Mouse (Mus musculus) forebrain, embryonic 15.5 days (tissue): Measurements from ENCODE around the gene Rnls. TPM values are rescaled to one million over a fixed set of nuclear protein-coding genes. Genes with fewer than 3 reads are reported as not detected.

Experiments
- ATAC-seq: fragments of 200-750 bp; cut with Nextera tagmentation; replicated peaks from 2 replicates; pipeline ENCODE4 v1.8.0; 2017; ENCODE audit warnings: mild to moderate bottlenecking, moderate TSS enrichment, moderate library complexity
- H3K27ac ChIP-seq: fragments of 300-500 bp; sonication (generic); replicated peaks from 2 replicates; pipeline ENCODE4 v1.5.1; 2015; ENCODE audit warnings: mild to moderate bottlenecking, inconsistent platforms
- H3K27me3 ChIP-seq: fragments of 300-500 bp; sonication (generic); 2 replicates; pipeline ENCODE4 v1.6.1; 2015; ENCODE audit warnings: inconsistent platforms
- H3K36me3 ChIP-seq: fragments of 300-500 bp; sonication (generic); 2 replicates; pipeline ENCODE4 v1.6.1; 2015; ENCODE audit warnings: mild to moderate bottlenecking, inconsistent platforms
- H3K4me1 ChIP-seq: fragments of 300-500 bp; sonication (generic); 2 replicates; pipeline ENCODE4 v1.6.1; 2015; ENCODE audit warnings: inconsistent platforms
- H3K4me2 ChIP-seq: fragments of 300-500 bp; sonication (generic); replicated peaks from 2 replicates; pipeline ENCODE4 v1.6.1; 2015; ENCODE audit warnings: mild to moderate bottlenecking, inconsistent platforms
- H3K4me3 ChIP-seq: fragments of 300-500 bp; sonication (generic); 2 replicates; pipeline ENCODE4 v1.5.1; 2015; ENCODE audit warnings: mild to moderate bottlenecking, inconsistent platforms
- H3K9ac ChIP-seq: fragments of 300-500 bp; sonication (generic); replicated peaks from 2 replicates; pipeline ENCODE4 v1.6.1; 2015; ENCODE audit warnings: mild to moderate bottlenecking, inconsistent platforms
- H3K9me3 ChIP-seq: fragments of 300-500 bp; sonication (generic); 2 replicates; pipeline ENCODE4 v1.6.1; 2016; ENCODE audit warnings: inconsistent platforms
- WGBS: fragments of 180-500 bp; shearing (Covaris S2); methylation state at CpG from one replicate; pipeline ENCODE4 v1.1.7; 2015; ENCODE audit warnings: mixed read lengths; 5-methylcytosine and 5-hydroxymethylcytosine counted together
- polyA plus RNA-seq: library from polyadenylated mRNA; unstranded; fragments of >200 nt; fragmentation: Nextera tagmentation; extraction: Ambion mirVana; gene quantifications from 2 replicates; pipeline ENCODE4 v1.2.1, GENCODE M21; 2015

Rnls gene
- polyA plus RNA-seq, 1 experiment from 2014 or later: 8.4 TPM

- no peak overlapping the region for H3K27ac ChIP-seq
- no peak overlapping the region for H3K9ac ChIP-seq
- no peak for ATAC-seq
- H3K27me3 ChIP-seq: no peaks in the 10 kb centered on the region
- H3K4me3 ChIP-seq: no peak overlapping the region
- no peaks in the 10 kb centered on the region for H3K9me3 ChIP-seq
- WGBS: 90% methylated on average over 17 of the region's 17 CpGs
- no peak overlapping the region for H3K4me2 ChIP-seq
- no peaks in the 10 kb centered on the region for H3K4me1 ChIP-seq
- H3K36me3 ChIP-seq: no peaks in the 10 kb centered on the region
Measured at GRCm38 (mm10) chr19:33167528-33168264, 224.4 kb downstream of the Rnls start.

DNA sequence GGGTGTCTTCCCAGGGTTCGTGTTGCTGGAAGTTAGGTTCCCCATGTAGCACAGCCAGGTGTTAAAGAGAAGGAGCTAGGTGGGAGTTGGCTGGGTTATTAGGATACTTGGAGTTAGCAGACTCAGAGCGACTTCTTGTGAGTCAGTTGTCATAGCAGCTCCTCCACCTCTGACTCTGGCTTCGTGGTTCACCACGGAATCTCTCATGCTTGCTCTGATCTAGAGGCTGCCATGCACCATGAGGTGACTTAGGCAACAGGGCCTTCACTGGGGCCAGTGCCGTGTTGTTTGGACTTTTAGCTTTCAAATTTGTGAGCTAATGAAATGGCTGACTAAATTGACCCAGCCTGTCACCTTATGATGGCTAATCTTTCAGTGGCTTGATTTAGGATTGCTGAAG, 227.3 kb downstream of the Rnls start:
- no peak for ATAC-seq

GRCm38 (mm10) chr19:33161903-33162302, 230.2 kb downstream of the Rnls start:
- no peak overlapping the region for H3K9ac ChIP-seq
- no peak overlapping the region for H3K27ac ChIP-seq
- H3K27me3 ChIP-seq: no peaks in the 10 kb centered on the region
- no peaks in the 10 kb centered on the region for H3K36me3 ChIP-seq
- no peak overlapping the region for H3K4me2 ChIP-seq
- H3K4me1 ChIP-seq: no peaks in the 10 kb centered on the region
- H3K9me3 ChIP-seq: no peaks in the 10 kb centered on the region
- WGBS: 91% methylated on average over 1 of the region's 1 CpGs
- no peak for ATAC-seq
- H3K4me3 ChIP-seq: no peak overlapping the region

More for the DNA sequence above, 227.3 kb downstream of the Rnls start:
- no peaks in the 10 kb centered on the region for H3K4me1 ChIP-seq
- no peak overlapping the region for H3K9ac ChIP-seq
- H3K4me2 ChIP-seq: no peak overlapping the region
- H3K36me3 ChIP-seq: no peaks in the 10 kb centered on the region
- no peaks in the 10 kb centered on the region for H3K9me3 ChIP-seq
- H3K27ac ChIP-seq: no peak overlapping the region
- H3K4me3 ChIP-seq: no peak overlapping the region
- no peaks in the 10 kb centered on the region for H3K27me3 ChIP-seq
- WGBS: 87% methylated on average over 5 of the region's 5 CpGs

- Histone ChIP-seq H3K4me1 (no peaks in the 10 kb centered on the region), H3K9me3 (no peaks in the 10 kb centered on the region)
- no peak for ATAC-seq
Measured at GRCm38 (mm10) chr19:33159897-33160296, 232.2 kb downstream of the Rnls start.

GRCm38 (mm10) chr19:33159192-33159591, 232.9 kb downstream of the Rnls start:
- Histone ChIP-seq H3K36me3 (no peaks in the 10 kb centered on the region), H3K27me3 (no peaks in the 10 kb centered on the region), H3K27ac (no peak overlapping the region), H3K4me1 (no peaks in the 10 kb centered on the region), H3K9ac (no peak overlapping the region), H3K9me3 (no peaks in the 10 kb centered on the region), H3K4me2 (no peak overlapping the region), H3K4me3 (no peak overlapping the region)
- WGBS: 91% methylated on average over 1 of the region's 1 CpGs
- ATAC-seq: no peak

More at GRCm38 (mm10) chr19:33159897-33160296, 232.2 kb downstream of the Rnls start:
- Histone ChIP-seq H3K9ac (no peak overlapping the region), H3K36me3 (no peaks in the 10 kb centered on the region), H3K27me3 (no peaks in the 10 kb centered on the region), H3K4me2 (no peak overlapping the region), H3K27ac (no peak overlapping the region), H3K4me3 (no peak overlapping the region)
- WGBS: 88% methylated on average over 2 of the region's 2 CpGs

DNA sequence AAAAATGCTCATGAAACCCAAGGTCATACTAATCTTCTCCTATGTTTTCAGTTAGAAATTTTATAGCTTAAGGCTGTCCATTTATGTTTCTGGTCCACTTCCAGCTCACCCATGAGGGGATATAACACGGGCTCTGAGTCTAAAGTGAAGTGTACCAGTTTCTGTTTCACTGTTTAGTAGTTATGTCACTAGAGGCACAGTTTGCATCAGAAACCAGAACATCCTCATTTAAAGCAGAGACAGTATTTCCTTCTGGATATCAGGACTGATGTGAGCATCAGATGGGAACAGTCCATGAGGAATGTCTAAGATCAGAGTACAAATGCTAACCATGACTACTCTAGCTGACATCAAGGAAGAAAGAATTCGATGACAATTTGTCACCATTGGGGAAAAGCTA, 233.9 kb downstream of the Rnls start:
- H3K36me3 ChIP-seq: no peaks in the 10 kb centered on the region

DNA sequence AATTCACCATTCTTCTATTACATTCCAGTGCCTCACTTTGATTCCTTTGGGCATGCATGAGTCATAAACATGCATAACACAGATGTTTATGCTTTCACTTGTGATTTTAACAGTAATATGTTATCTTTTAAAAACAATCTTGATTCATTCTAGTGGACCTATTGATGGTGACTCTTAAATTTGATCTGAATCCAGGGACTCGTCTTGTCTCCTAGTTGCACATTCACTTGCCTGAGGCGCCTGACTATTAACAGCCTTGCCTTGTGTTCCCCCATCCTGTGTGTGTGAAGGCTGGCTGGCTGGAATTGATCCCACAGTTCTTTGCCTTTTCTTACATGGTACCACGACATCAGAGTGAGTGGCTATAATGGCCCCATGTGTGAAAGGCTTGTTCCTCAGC, 243.7 kb downstream of the Rnls start:
- no peak for ATAC-seq
- Histone ChIP-seq H3K36me3 (no peaks in the 10 kb centered on the region), H3K4me2 (no peak overlapping the region), H3K27me3 (no peaks in the 10 kb centered on the region), H3K9ac (no peak overlapping the region), H3K4me1 (no peaks in the 10 kb centered on the region), H3K4me3 (no peak overlapping the region), H3K9me3 (no peaks in the 10 kb centered on the region), H3K27ac (no peak overlapping the region)
- WGBS: 70% methylated on average over 3 of the region's 3 CpGs

More for the DNA sequence above, 233.9 kb downstream of the Rnls start:
- Histone ChIP-seq H3K27ac (no peak overlapping the region), H3K4me3 (no peak overlapping the region), H3K27me3 (no peaks in the 10 kb centered on the region), H3K4me2 (no peak overlapping the region), H3K9ac (no peak overlapping the region), H3K9me3 (no peaks in the 10 kb centered on the region), H3K4me1 (no peaks in the 10 kb centered on the region)
- ATAC-seq: no peak
- WGBS: 93% methylated on average over 2 of the region's 2 CpGs

- Histone ChIP-seq H3K4me2 (no peak overlapping the region), H3K27ac (no peak overlapping the region), H3K9ac (no peak overlapping the region), H3K9me3 (no peaks in the 10 kb centered on the region), H3K4me1 (no peaks in the 10 kb centered on the region), H3K27me3 (no peaks in the 10 kb centered on the region), H3K4me3 (no peak overlapping the region), H3K36me3 (no peaks in the 10 kb centered on the region)
- WGBS: 90% methylated on average over 2 of the region's 2 CpGs
- no peak for ATAC-seq
Measured at GRCm38 (mm10) chr19:33143198-33143597, 248.9 kb downstream of the Rnls start.

DNA sequence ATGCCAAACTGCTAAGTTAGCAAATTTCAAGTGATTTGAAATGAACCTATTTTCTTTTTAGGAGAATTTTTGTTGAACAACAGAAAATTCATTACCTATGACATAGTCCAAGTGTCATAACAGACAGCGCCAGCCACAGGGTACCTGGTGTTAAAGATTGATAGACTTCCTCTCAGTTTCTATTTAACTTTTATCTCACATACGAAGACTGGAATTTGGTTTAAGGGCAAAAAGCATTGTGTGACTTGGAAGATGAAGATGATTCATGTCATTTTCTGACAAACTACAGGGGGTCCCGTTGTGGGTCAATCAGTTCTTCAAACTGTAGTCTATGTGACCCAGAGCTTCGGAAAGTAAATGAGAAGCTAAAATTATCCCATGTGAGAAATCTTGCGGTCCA, 254.8 kb downstream of the Rnls start:
- no peak overlapping the region for H3K4me3 ChIP-seq
- no peak overlapping the region for H3K4me2 ChIP-seq
- no peak overlapping the region for H3K27ac ChIP-seq
- ATAC-seq: no peak
- no peaks in the 10 kb centered on the region for H3K36me3 ChIP-seq
- H3K9ac ChIP-seq: no peak overlapping the region
- WGBS: 93% methylated on average over 5 of the region's 5 CpGs
- H3K4me1 ChIP-seq: no peaks in the 10 kb centered on the region
- no peaks in the 10 kb centered on the region for H3K9me3 ChIP-seq
- no peaks in the 10 kb centered on the region for H3K27me3 ChIP-seq

DNA sequence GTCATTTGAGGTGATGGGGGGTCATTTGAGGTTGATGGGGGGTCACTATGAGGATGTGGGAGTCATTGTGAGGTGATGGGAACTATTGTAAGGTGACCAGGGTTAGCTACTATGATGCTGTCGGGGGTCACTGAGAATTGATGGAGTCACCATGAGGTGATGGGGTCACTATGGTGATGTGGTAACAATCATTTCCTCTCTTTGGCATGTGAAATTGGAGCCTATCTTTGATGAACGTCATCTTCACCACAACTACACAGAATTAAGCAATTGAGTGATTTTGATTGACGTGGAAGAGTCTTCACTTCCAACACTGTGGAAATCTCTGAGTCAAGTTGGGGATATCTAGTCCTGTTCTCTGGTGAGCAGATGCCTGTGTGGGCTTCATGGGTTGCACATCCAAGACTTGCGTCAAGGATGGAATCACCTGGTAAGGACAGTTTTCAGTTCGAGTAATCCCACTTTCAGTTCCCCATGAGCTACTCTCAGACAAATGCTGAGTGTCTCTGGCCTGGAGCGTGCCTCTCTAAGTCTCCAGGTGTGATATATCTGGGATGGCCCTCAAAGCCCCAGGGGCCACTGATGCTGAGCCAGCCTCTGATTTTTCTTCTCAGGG, 269.4 kb downstream of the Rnls start:
- ATAC-seq: no peak
- H3K4me2 ChIP-seq: no peak overlapping the region
- no peak overlapping the region for H3K27ac ChIP-seq
- no peak overlapping the region for H3K9ac ChIP-seq
- H3K9me3 ChIP-seq: no peaks in the 10 kb centered on the region
- WGBS: 90% methylated on average over 6 of the region's 6 CpGs
- no peak overlapping the region for H3K4me3 ChIP-seq
- no peaks in the 10 kb centered on the region for H3K27me3 ChIP-seq
- H3K36me3 ChIP-seq: no peaks in the 10 kb centered on the region
- H3K4me1 ChIP-seq: no peaks in the 10 kb centered on the region

DNA sequence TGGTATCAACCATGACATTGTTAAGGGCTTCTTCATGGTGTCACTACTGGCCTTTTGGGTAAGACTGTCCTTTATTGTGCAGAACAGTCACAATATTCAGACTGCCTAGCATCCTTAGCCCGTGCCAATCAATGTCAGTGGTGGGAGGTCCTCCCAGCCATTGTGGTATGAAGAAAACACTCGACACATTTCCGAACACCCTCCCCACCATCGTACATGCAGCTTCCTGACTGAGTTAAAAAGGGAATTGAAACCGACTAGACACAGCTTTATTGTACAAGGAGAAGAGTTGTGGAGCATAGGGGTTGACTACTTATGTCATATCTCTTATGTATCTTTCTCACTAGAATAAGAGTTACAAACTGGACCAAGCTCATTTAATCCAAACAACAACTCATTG, 272.1 kb downstream of the Rnls start:
- Histone ChIP-seq H3K9ac (no peak overlapping the region), H3K4me1 (no peaks in the 10 kb centered on the region)
- ATAC-seq: no peak

GRCm38 (mm10) chr19:33118898-33119297, 273.2 kb downstream of the Rnls start:
- no peaks in the 10 kb centered on the region for H3K9me3 ChIP-seq
- no peak overlapping the region for H3K27ac ChIP-seq
- H3K4me1 ChIP-seq: no peaks in the 10 kb centered on the region
- H3K4me2 ChIP-seq: no peak overlapping the region
- WGBS: 87% methylated on average over 1 of the region's 1 CpGs
- no peak overlapping the region for H3K9ac ChIP-seq
- ATAC-seq: no peak
- no peaks in the 10 kb centered on the region for H3K36me3 ChIP-seq
- no peaks in the 10 kb centered on the region for H3K27me3 ChIP-seq
- no peak overlapping the region for H3K4me3 ChIP-seq

More for the DNA sequence above, 272.1 kb downstream of the Rnls start:
- H3K4me2 ChIP-seq: no peak overlapping the region
- H3K4me3 ChIP-seq: no peak overlapping the region
- no peaks in the 10 kb centered on the region for H3K36me3 ChIP-seq
- no peak overlapping the region for H3K27ac ChIP-seq
- WGBS: 81% methylated on average over 5 of the region's 5 CpGs
- H3K27me3 ChIP-seq: no peaks in the 10 kb centered on the region
- H3K9me3 ChIP-seq: no peaks in the 10 kb centered on the region
